Mouse (Mus musculus): ENCODE results near the gene Gfap.

DNA sequence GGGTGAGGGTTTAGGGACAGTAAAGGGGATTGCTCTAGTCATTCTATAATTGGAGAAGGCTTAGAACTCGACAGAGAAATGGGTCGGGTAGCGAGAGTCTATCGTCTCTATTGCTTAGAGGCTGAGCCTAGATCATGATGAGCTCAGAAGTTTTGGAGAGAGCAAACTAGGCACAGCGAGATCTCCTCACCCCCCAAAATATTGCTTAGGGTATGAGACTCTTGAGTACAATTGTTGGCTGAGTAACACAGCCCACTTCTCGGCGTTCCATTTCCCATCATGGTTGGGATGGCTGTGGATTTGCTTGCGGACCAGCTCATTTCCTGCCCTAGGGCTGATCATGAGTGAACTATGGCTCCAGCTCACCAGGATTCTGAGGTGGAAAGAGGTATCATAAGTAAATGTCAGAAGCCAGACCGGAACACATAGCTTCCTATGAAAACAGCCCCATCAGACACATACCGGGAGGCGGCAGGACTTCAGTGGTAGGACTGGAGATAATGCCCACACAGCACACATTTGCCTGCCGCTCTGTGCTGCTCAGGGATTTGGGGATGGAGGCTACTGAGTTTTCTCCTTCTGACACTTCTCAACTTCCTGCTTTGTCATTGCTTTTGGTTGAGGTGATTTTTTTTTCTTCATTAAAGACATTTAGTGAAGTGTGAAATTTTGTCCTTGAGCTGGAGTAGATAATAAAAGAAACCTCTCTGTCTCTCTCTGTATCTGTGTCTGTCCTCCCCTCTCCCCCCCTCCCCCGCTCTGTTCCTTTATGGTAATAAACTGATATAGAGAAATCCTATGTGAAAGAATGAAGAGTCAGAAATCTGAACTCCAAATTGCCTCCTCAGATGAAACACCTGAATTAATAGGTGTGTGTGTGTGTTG lies 19.2 kb downstream of the Gfap start:
- TF ChIP-seq MAZ (IDR thresholded peaks at IDR 0.05; ENCODE audit: low read depth, low read length) (no peak), POLR2A (IDR thresholded peaks at IDR 0.05; ENCODE audit: low read depth, low read length) (no peak), MAX (IDR thresholded peaks at IDR 0.05; ENCODE audit: low read length) (no peak), CTCF (conservative IDR thresholded peaks at IDR 0.05 in 1 of 2, IDR thresholded peaks at IDR 0.05 in 1 of 2; ENCODE audit: low read depth in 2 of 2, low read length in 2 of 2) (no peak), JUN (IDR thresholded peaks at IDR 0.05; ENCODE audit: insufficient read depth, low read depth, low read length) (no peak), SMC3 (IDR thresholded peaks at IDR 0.05; ENCODE audit: low read depth, low read length) (no peak), ETS1 (conservative IDR thresholded peaks at IDR 0.05; ENCODE audit: low read depth, low read length) (no peak), ELF1 (IDR thresholded peaks at IDR 0.05; ENCODE audit: low read depth, low read length) (0 out of 2 replicates have a peak, but pooled peaks have one; percentile 13), USF2 (conservative IDR thresholded peaks at IDR 0.05; ENCODE audit: low read depth, low read length) (no peak)

Measured in CH12.LX (cell line).